Mouse (Mus musculus) cerebellum, adult 11 months (tissue): ENCODE measurements around the gene Gabbr2.
A peak's percentile ranks its signal among the peaks of the same experiment; 100 is the strongest.

Experiments
- DNase-seq: peaks from one replicate; pipeline ENCODE4 v3.0.0; 2022

The Gabbr2 gene

DNA sequence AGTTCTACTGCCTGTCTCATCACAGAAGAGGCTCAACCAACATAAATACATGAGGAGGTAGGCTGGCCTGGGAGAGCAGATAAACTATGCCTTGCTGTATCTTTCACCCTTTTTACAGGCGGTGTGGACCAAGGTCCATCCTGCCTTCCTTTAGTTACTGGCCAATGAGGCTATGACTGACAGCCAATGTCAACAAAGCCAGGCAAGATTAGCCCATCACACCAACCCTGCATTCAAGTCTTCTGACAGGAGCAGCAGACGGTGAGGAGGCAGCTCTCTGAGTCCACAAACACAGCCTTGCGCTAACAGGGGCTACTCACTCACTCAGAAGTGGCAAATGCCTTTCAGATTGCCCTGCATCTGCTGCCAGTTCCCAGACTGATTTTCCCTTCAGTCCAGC lies 3.4 kb downstream of the Gabbr2 start:
- DNase-seq, result no peak

DNA sequence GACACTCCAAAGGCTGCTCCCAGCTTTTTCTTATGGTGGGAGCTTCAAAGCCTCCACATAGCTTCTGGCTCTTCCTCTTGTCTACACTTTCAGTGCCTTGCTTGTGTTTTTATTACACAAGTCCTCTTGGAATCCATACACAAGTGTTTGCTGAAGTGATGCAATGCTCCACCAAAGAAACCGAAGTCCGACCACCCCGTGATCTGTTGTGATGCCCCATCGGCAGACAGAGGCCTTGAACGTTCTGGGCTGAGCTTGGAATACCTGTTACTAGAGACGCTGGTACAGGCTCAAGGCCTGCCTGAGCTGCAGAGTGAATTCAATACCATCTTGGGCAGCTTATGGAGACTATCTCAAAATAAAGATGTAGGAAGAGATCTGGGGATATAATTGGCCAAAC lies 3.9 kb downstream of the Gabbr2 start:
- no peak for DNase-seq

- DNase-seq, result no peak
Observed at GRCm38 (mm10) chr4:46986054-46986453, 5.6 kb downstream of the Gabbr2 start.

GRCm38 (mm10) chr4:46982912-46983311 lies 8.8 kb downstream of the Gabbr2 start:
- no peak for DNase-seq

DNA sequence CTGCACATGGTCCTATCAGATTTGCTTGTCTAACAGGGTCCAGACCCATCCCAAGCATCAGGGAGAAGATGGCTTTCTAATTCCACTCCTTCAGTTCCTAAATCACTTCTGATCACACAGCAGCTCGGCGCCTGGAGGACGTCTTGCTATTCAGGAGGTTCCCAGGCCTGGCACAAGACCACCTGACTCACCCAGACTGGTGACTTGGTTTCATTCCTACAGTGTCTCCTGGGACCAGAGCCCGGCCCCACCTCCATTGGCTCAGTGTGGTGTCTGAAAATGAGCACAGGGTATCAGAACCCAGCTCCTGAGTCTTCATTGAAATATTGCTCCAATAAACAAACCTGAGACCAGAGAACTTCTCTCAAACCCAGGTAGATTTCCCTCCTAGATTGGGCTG lies 9.6 kb downstream of the Gabbr2 start:
- no peak for DNase-seq

- no peak for DNase-seq
Observed at GRCm38 (mm10) chr4:46978371-46978770, 13.3 kb downstream of the Gabbr2 start.

DNA sequence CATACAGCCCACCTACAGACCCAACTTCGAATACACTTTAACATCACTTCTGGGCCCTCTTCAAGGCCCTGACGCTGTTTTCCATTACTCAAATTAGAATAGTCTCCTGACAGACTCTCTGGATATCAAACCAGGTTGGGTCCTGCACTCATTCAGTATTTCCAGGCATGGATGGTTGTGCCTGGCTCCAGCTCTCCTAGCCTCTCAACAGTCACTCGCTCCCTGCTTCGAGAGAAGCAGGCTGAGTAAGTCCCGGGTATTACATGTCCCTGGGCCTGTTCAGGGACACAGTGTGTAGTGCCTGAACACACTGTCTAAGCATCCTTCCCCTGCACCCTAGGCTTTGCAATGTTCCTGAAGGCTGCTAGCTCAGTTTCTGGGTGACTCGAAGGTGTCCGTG lies 14.5 kb downstream of the Gabbr2 start:
- no peak for DNase-seq

GRCm38 (mm10) chr4:46976671-46977071 lies 15.0 kb downstream of the Gabbr2 start:
- DNase-seq, result peak; percentile 79

DNA sequence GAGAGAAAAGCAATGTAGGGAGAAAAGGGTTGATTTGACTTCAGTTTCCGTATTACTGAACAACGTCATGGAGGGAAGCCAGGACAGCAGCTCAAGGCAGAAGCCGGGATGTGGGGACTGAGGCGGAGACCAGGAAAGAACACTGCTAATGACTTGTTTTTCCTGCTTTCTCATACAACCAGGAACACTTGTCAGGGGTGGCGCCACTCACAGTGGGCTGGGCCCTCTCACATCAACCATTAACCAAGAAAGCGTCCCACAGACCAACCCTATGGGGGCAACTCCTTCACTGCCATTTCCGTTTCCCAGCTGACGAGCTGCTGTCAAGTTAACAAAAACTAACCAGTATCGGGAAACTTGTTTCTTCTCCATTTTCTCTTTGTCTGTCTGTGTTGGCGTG lies 18.4 kb downstream of the Gabbr2 start:
- no peak for DNase-seq

- DNase-seq, result no peak
Observed at GRCm38 (mm10) chr4:46967981-46968380, 23.7 kb downstream of the Gabbr2 start.

GRCm38 (mm10) chr4:46966551-46966950 lies 25.1 kb downstream of the Gabbr2 start:
- no peak for DNase-seq

- DNase-seq, result no peak
Observed at GRCm38 (mm10) chr4:46961403-46961802, 30.3 kb downstream of the Gabbr2 start.

GRCm38 (mm10) chr4:46960208-46960607 lies 31.5 kb downstream of the Gabbr2 start:
- DNase-seq, result no peak

DNA sequence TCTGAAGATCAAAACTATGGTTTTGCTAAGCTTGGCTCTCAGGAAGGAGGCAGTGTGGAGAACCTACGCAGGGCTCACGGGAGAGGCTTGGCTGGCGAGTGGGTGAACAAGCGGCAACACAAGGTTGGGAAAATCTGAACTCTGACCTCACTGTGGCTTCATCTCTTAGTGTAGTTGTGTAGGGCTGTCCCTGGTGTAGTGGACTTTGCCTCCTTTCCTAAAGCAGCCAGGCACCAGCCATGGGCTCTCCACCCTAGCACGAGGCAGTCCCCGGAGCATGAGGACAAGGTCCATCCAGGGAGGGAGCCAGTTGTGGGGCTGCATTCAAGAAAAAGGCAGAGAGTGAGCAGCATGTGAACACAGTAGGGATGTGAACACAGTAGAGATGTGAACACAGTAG lies 31.9 kb downstream of the Gabbr2 start:
- no peak for DNase-seq

DNA sequence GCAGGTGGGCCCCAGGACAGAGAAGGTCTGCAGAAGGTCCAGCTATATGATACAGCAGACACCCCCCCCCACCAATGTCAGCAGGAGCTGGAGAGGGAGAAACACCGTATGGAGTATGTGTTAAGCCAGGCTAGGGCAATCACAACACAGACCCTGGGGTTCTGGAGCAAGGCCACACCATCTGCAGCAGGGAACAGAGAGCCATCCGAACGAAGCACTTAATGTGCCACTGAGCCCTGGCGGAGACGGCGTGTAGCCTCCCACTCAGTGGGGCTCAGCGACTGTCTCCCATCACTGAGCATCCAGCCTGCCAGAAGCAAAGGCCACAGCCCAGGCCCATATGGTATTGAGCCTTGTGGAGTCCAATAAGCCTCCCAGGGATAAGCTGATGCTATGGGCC lies 33.7 kb downstream of the Gabbr2 start:
- DNase-seq, result peak; percentile 87

- no peak for DNase-seq
Observed at GRCm38 (mm10) chr4:46956966-46957365, 34.7 kb downstream of the Gabbr2 start.

GRCm38 (mm10) chr4:46953021-46953420 lies 38.7 kb downstream of the Gabbr2 start:
- DNase-seq, result no peak

DNA sequence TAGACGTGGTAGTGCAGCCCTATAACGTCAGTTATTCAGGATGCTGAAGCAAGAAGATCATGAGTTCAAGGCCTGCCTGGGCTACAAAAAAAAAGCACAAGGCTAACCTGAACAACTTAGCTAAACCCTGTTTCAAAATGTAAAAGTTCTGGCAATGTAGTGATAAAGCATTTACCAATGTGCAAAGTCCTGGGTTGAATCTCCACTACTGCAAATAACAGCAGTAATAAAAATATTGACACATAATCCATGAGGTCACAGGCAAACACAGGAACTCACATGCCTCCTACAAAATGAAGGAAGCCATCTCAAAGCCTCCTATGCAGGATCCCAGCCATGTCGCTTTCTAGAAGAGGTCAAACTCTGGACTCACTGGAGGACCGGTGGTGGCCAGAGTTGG lies 39.1 kb downstream of the Gabbr2 start:
- DNase-seq, result no peak

- DNase-seq, result peak; percentile 58
Observed at GRCm38 (mm10) chr4:46934291-46934690, 57.4 kb downstream of the Gabbr2 start.

- DNase-seq, result no peak
Observed at GRCm38 (mm10) chr4:46933590-46933989, 58.1 kb downstream of the Gabbr2 start.

GRCm38 (mm10) chr4:46931706-46932397 lies 59.8 kb downstream of the Gabbr2 start:
- DNase-seq, result no peak

- no peak for DNase-seq
Observed at GRCm38 (mm10) chr4:46928112-46928511, 63.6 kb downstream of the Gabbr2 start.

GRCm38 (mm10) chr4:46919144-46919543 lies 72.5 kb downstream of the Gabbr2 start:
- DNase-seq, result no peak

DNA sequence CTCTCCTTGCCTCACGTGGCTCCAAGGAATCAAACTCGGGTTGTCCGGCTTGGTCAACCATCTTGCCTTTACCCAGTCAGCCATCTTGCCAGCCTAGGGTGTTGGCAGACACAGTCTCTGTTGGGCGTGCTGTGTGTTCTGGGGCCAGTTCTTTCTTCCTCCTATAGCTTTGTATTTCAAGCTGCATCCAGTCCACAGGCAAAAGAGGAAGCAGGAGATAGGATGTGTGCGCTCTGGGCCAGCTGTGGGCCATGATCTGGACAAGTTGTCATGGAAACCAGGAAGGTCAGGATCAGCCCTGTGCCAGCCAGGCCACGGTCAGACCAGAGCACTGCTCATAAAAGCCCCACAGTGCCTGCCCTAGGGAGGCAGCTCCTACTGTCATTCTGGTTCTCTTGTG lies 74.9 kb downstream of the Gabbr2 start:
- no peak for DNase-seq

GRCm38 (mm10) chr4:46915934-46916333 lies 75.7 kb downstream of the Gabbr2 start:
- no peak for DNase-seq
